In the genomic region with DNA sequence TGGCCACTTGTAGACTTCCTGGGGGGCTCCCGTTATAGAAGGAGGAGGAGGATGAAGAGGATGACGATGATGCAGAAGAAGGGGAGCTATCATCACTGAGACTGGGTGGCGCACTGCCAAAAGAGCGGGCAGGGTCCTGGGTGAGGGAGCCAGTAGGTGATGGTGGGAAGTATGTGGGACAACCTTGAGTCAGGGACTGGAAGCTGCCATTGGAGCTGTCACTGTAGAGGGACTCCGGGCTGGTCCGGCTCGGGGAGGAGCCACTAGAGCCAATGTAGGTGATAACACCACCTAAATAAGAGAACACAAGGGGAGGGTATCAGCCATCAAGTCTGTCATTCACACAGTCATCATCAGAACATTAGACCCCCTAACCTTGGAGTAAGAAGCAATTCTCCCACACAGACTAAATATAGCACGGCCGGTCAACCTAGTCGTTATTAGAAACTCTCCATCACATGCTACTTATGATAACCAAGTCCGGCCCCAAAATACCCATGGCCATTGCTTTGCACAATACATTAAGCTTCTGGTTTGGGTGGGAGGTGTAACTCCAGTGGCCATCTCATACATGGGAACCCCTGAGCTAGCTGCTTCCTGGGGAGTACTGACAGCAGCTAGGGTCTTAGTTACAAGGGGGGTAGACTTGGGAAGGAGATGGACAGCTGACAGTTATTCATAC, we compare ENCODE assay signal across 8 mouse cellular contexts. TPM values are rescaled to one million over a fixed set of nuclear protein-coding genes. Genes with fewer than 3 reads are reported as not detected.
DNase-seq lines count a peak whose midpoint lies in the region; ATAC-seq and TF ChIP-seq lines count a peak whose summit lies in the region.
"Had no signal": no experiment of that assay in that cellular context is flagged by ENCODE, and none has a peak within 500 bp of the region (broad histone marks: within the 10 kb centered on the region; RNA-seq: fewer than 3 reads in every experiment).

No protein-coding gene starts in this region.

- H3K4me3 ChIP-seq in layer of hippocampus, adult 2 months = peak overlapping the region; percentile 88
- H3K4me3 ChIP-seq in liver, embryonic 12.5 days = no peak overlapping the region

- no peak for TF ChIP-seq CTCF in layer of hippocampus, adult 2 months (conservative IDR thresholded peaks at IDR 0.05)

- H3K27me3 ChIP-seq in liver, embryonic 12.5 days (replicated peaks) = no peaks in the 10 kb centered on the region
- H3K27me3 ChIP-seq: Patski had no signal

- H3K4me2 ChIP-seq in liver, embryonic 12.5 days = peak overlapping the region; percentile 84; the same call in 1 of the 2 replicates

- H3K4me1 ChIP-seq in liver, embryonic 12.5 days = peaks cover 97% of the 10 kb centered on the region

- ATAC-seq in liver, embryonic 12.5 days = no peak

- DNase-seq in layer of hippocampus, adult 2 months (ENCODE audit: low spot score in 2 of 2) = no peak
- DNase-seq in layer of hippocampus, adult 9-10 months (ENCODE audit: low spot score) = no peak
- peak; percentile 81 for DNase-seq in cerebellum, adult 9-11 months
- peak; percentile 50 for DNase-seq in gastrocnemius, postnatal 25 days
- DNase-seq in thymus, postnatal 25 days = no peak
- no peak for DNase-seq in frontal cortex, postnatal 36 days (ENCODE audit: low spot score in 2 of 2)

- 79% methylated on average over 11 of the region's 11 CpGs for WGBS in liver, embryonic 12.5 days (ENCODE audit: insufficient replicate concordance)

- H3K27ac ChIP-seq in layer of hippocampus, adult 2 months = peak overlapping the region; percentile 99
- H3K27ac ChIP-seq in liver, embryonic 12.5 days = peak overlapping the region; percentile 77

- no peaks in the 10 kb centered on the region for H3K9me3 ChIP-seq in liver, embryonic 12.5 days (replicated peaks)

- 0 out of 2 replicates have a peak overlapping the region, but pooled peaks have one; percentile 22 for H3K9ac ChIP-seq in liver, embryonic 12.5 days

- H3K36me3 ChIP-seq in liver, embryonic 12.5 days = peaks cover 29% of the 10 kb centered on the region

RNA-seq across cellular contexts. Expression of gene Nr1d1, which starts 3.1 kb away (rescaled TPM):
- total RNA-seq in layer of hippocampus, adult 2 months (2021) = 10 to 100 TPM; 93.2 to 94.0 TPM
- total RNA-seq in gastrocnemius, postnatal 25 days (2021) = 100 to 1,000 TPM in 1 of 2 experiments, 10 to 100 TPM in 1; 98.0 to 119 TPM
- 1.3 and 1.4 TPM in 2 replicates for polyA plus RNA-seq in liver, embryonic 12.5 days (2016; fragmentation: Nextera tagmentation; extraction: Ambion mirVana)

RNA-seq across cellular contexts. Expression of gene Msl1, which starts 23.3 kb away (rescaled TPM):
- 100 to 1,000 TPM; 168 to 178 TPM for total RNA-seq in layer of hippocampus, adult 2 months (2021)
- total RNA-seq in gastrocnemius, postnatal 25 days (2021) = 10 to 100 TPM; 51.3 to 63.6 TPM
- polyA plus RNA-seq in liver, embryonic 12.5 days (2016; fragmentation: Nextera tagmentation; extraction: Ambion mirVana) = 11.5 and 11.7 TPM in 2 replicates

RNA-seq across cellular contexts. Expression of gene Thra, which starts 31.5 kb away (rescaled TPM):
- total RNA-seq in layer of hippocampus, adult 2 months (2021) = 1,000 to 10,000 TPM in 1 of 2 experiments, 100 to 1,000 TPM in 1; 996 to 1,082 TPM
- 10 to 100 TPM; 75.4 to 89.1 TPM for total RNA-seq in gastrocnemius, postnatal 25 days (2021)
- 13.0 and 13.3 TPM in 2 replicates for polyA plus RNA-seq in liver, embryonic 12.5 days (2016; fragmentation: Nextera tagmentation; extraction: Ambion mirVana)

RNA-seq across cellular contexts. Expression of gene Casc3, which starts 32.7 kb away (rescaled TPM):
- total RNA-seq in layer of hippocampus, adult 2 months (2021) = 10 to 100 TPM; 61.0 to 62.1 TPM
- 10 to 100 TPM; 13.9 to 15.0 TPM for total RNA-seq in gastrocnemius, postnatal 25 days (2021)
- 26.4 and 29.7 TPM in 2 replicates for polyA plus RNA-seq in liver, embryonic 12.5 days (2016; fragmentation: Nextera tagmentation; extraction: Ambion mirVana)

RNA-seq across cellular contexts. Expression of gene Med24, which starts 42.8 kb away (rescaled TPM):
- total RNA-seq in layer of hippocampus, adult 2 months (2021) = 100 to 1,000 TPM; 146 to 148 TPM
- total RNA-seq in gastrocnemius, postnatal 25 days (2021) = 10 to 100 TPM; 42.7 to 46.9 TPM
- polyA plus RNA-seq in liver, embryonic 12.5 days (2016; fragmentation: Nextera tagmentation; extraction: Ambion mirVana) = 42.0 and 43.7 TPM in 2 replicates

Comparison
In these comparisons a context has a peak if more than half of its experiments do, and no peak if none do; other contexts are left out.
1. DNase-seq: peak in cerebellum, adult 9-11 months (single experiment) and gastrocnemius, postnatal 25 days (single experiment); none in layer of hippocampus, adult 2 months (0 of 2), layer of hippocampus, adult 9-10 months (single experiment), thymus, postnatal 25 days (single experiment) and frontal cortex, postnatal 36 days (0 of 2).
2. RNA of gene Thra, which starts 31.5 kb away (total RNA-seq): 996 to 1,082 TPM in layer of hippocampus, adult 2 months; 75.4 to 89.1 TPM in gastrocnemius, postnatal 25 days; every median in the first group is over 10 times any median in the second.